Mouse (Mus musculus) forebrain, postnatal 0 days (tissue): Measurements from ENCODE around the gene Rbm15b. TPM values are rescaled to one million over a fixed set of nuclear protein-coding genes. Genes with fewer than 3 reads are reported as not detected.
A peak's percentile ranks its signal among the peaks of the same experiment; 100 is the strongest.

Experiments used
- ATAC-seq: fragments of 200-750 bp; cut with Nextera tagmentation; 2 replicates; pipeline ENCODE4 v1.8.0; 2017; ENCODE audit warnings: mild to moderate bottlenecking, moderate library complexity
- DNase-seq: peaks from one replicate; pipeline ENCODE4 v3.0.0-alpha.2; 2015
- H3K27ac ChIP-seq: fragments of 300-500 bp; sonication (generic); 2 replicates; pipeline ENCODE4 v1.5.1; 2014; ENCODE audit warnings: low read depth, mild to moderate bottlenecking, antibody characterized with exemption, low read length, moderate library complexity, mixed read lengths
- H3K27me3 ChIP-seq: fragments of 300-500 bp; sonication (generic); 2 replicates; pipeline ENCODE4 v1.6.1; 2014; ENCODE audit warnings: mild to moderate bottlenecking, low read length, mixed read lengths; ENCODE audit not compliant: insufficient read depth
- H3K36me3 ChIP-seq: fragments of 300-500 bp; sonication (generic); 2 replicates; pipeline ENCODE4 v1.6.1; 2014; ENCODE audit warnings: mild to moderate bottlenecking, moderate library complexity; ENCODE audit not compliant: insufficient read depth
- H3K4me1 ChIP-seq: fragments of 300-500 bp; sonication (generic); 2 replicates; pipeline ENCODE4 v1.6.1; 2014; ENCODE audit warnings: antibody characterized with exemption; ENCODE audit not compliant: insufficient read depth
- H3K4me2 ChIP-seq: fragments of 300-500 bp; sonication (generic); 2 replicates; pipeline ENCODE4 v1.6.1; 2014; ENCODE audit warnings: low read depth, mild to moderate bottlenecking, moderate library complexity
- H3K4me3 ChIP-seq: fragments of 300-500 bp; sonication (generic); 2 replicates; pipeline ENCODE4 v1.5.1; 2014; ENCODE audit warnings: low read depth, low read length, mixed read lengths
- H3K9ac ChIP-seq: fragments of 300-500 bp; sonication (generic); 2 replicates; pipeline ENCODE4 v1.6.1; 2014; ENCODE audit warnings: mild to moderate bottlenecking
- H3K9me3 ChIP-seq: fragments of 300-500 bp; sonication (generic); 2 replicates; pipeline ENCODE4 v1.6.1; 2016; ENCODE audit warnings: low read length
- CTCF ChIP-seq: sonication (generic); IDR thresholded peaks from 2 replicates; pipeline ENCODE4 v1.5.1; 2016; ENCODE audit warnings: antibody characterized with exemption, control low read depth, low read depth
- WGBS: fragments of 180-500 bp; shearing (Covaris S2); extraction: QIAGEN DNeasy Blood & Tissue Kit; methylation state at CpG from one replicate; pipeline ENCODE4 v1.1.7; 2014; 5-methylcytosine and 5-hydroxymethylcytosine counted together
- polyA plus RNA-seq: library from polyadenylated mRNA; unstranded; fragments of >200 nt; fragmentation: Nextera tagmentation; extraction: Ambion mirVana; gene quantifications from 2 replicates; pipeline ENCODE4 v1.2.1, GENCODE M21; 2015
- total RNA-seq: library from RNA; depleted of rRNA; stranded (reverse); fragments of >200 nt; gene quantifications from 2 replicates; pipeline ENCODE4 v1.2.3, GENCODE M21; 2014; rRNA removed

Gene Rbm15b
- total RNA-seq = 82.4 and 83.5 TPM in 2 replicates
- polyA plus RNA-seq = 15.8 and 16.8 TPM in 2 replicates

GRCm38 (mm10) chr9:106886828-106887702 lies at the start of gene Rbm15b:
Gene Rbm15b (minus strand): TSS chr9:106887428.
- Histone ChIP-seq H3K27me3 (no peaks in the 10 kb centered on the region), H3K36me3 (peaks cover 43% of the 10 kb centered on the region), H3K9me3 (no peaks in the 10 kb centered on the region), H3K4me2 (peak within 1 kb of the TSS; percentile 93), H3K4me3 (peak within 1 kb of the TSS; percentile 85), H3K4me1 (peaks cover 34% of the 10 kb centered on the region), H3K27ac (peak within 1 kb of the TSS; percentile 95), H3K9ac (peak within 1 kb of the TSS; percentile 92)
- peak; percentile 78 for ATAC-seq
- WGBS = 4% methylated on average over 84 of the region's 101 CpGs
- peak; percentile 100 for DNase-seq
- peak; percentile 89 for TF ChIP-seq CTCF

GRCm38 (mm10) chr9:106934998-106935397 lies 47.8 kb upstream of the Rbm15b start:
- WGBS = 96% methylated on average over 1 of the region's 1 CpGs
- H3K27me3 ChIP-seq = no peaks in the 10 kb centered on the region
- H3K36me3 ChIP-seq = peaks cover 31% of the 10 kb centered on the region
- H3K4me1 ChIP-seq = no peaks in the 10 kb centered on the region
- TF ChIP-seq CTCF = no peak
- no peak for ATAC-seq
- no peak overlapping the region for H3K9ac ChIP-seq
- H3K9me3 ChIP-seq = no peaks in the 10 kb centered on the region
- no peak for DNase-seq
- H3K4me2 ChIP-seq = no peak overlapping the region
- no peak overlapping the region for H3K4me3 ChIP-seq
- H3K27ac ChIP-seq = no peak overlapping the region

- no peak overlapping the region for H3K27ac ChIP-seq
- no peaks in the 10 kb centered on the region for H3K4me1 ChIP-seq
- H3K27me3 ChIP-seq = no peaks in the 10 kb centered on the region
- peaks cover 28% of the 10 kb centered on the region for H3K36me3 ChIP-seq
- TF ChIP-seq CTCF = no peak
- H3K9me3 ChIP-seq = no peaks in the 10 kb centered on the region
- ATAC-seq (no peak), DNase-seq (no peak)
- no peak overlapping the region for H3K9ac ChIP-seq
- H3K4me3 ChIP-seq = no peak overlapping the region
- H3K4me2 ChIP-seq = no peak overlapping the region
- WGBS = 87% methylated on average over 6 of the region's 6 CpGs
These were observed 27.6 kb upstream of the Rbm15b start for GRCm38 (mm10) chr9:106914878-106915277.

GRCm38 (mm10) chr9:106913759-106914158 lies 26.5 kb upstream of the Rbm15b start:
- no peak overlapping the region for H3K4me3 ChIP-seq
- TF ChIP-seq CTCF = no peak
- H3K36me3 ChIP-seq = peaks cover 28% of the 10 kb centered on the region
- no peak overlapping the region for H3K27ac ChIP-seq
- 14% methylated on average over 1 of the region's 1 CpGs for WGBS
- ATAC-seq (no peak), DNase-seq (no peak)
- H3K9ac ChIP-seq = no peak overlapping the region
- no peak overlapping the region for H3K4me2 ChIP-seq
- no peaks in the 10 kb centered on the region for H3K4me1 ChIP-seq
- no peaks in the 10 kb centered on the region for H3K9me3 ChIP-seq
- H3K27me3 ChIP-seq = no peaks in the 10 kb centered on the region

GRCm38 (mm10) chr9:106911624-106912023 lies 24.4 kb upstream of the Rbm15b start:
- H3K9ac ChIP-seq = no peak overlapping the region
- no peak for TF ChIP-seq CTCF
- no peak for DNase-seq
- H3K9me3 ChIP-seq = no peaks in the 10 kb centered on the region
- WGBS = 84% methylated on average over 1 of the region's 1 CpGs
- H3K4me2 ChIP-seq = no peak overlapping the region
- H3K4me1 ChIP-seq = no peaks in the 10 kb centered on the region
- peaks cover 38% of the 10 kb centered on the region for H3K36me3 ChIP-seq
- H3K4me3 ChIP-seq = no peak overlapping the region
- H3K27me3 ChIP-seq = no peaks in the 10 kb centered on the region
- no peak for ATAC-seq
- H3K27ac ChIP-seq = no peak overlapping the region

- Histone ChIP-seq H3K4me3 (no peak overlapping the region), H3K4me2 (no peak overlapping the region), H3K36me3 (peaks cover 36% of the 10 kb centered on the region), H3K9me3 (no peaks in the 10 kb centered on the region), H3K27me3 (no peaks in the 10 kb centered on the region), H3K9ac (no peak overlapping the region), H3K27ac (no peak overlapping the region), H3K4me1 (no peaks in the 10 kb centered on the region)
- ATAC-seq = no peak
- DNase-seq = no peak
- 57% methylated on average over 5 of the region's 5 CpGs for WGBS
- TF ChIP-seq CTCF = no peak
These were observed 21.5 kb upstream of the Rbm15b start for GRCm38 (mm10) chr9:106908715-106909114.

- Histone ChIP-seq H3K9ac (no peak overlapping the region), H3K4me2 (no peak overlapping the region), H3K4me1 (no peaks in the 10 kb centered on the region), H3K36me3 (peaks cover 36% of the 10 kb centered on the region), H3K27ac (no peak overlapping the region), H3K4me3 (no peak overlapping the region), H3K27me3 (no peaks in the 10 kb centered on the region), H3K9me3 (no peaks in the 10 kb centered on the region)
- DNase-seq = no peak
- 80% methylated on average over 3 of the region's 3 CpGs for WGBS
- no peak for TF ChIP-seq CTCF
- ATAC-seq = no peak
These were observed 20.9 kb upstream of the Rbm15b start for GRCm38 (mm10) chr9:106908174-106908573.
